Mouse (Mus musculus) liver, embryonic 12.5 days (tissue): ENCODE results near the gene Fermt2. TPM values are rescaled to one million over a fixed set of nuclear protein-coding genes. Genes with fewer than 3 reads are reported as not detected.

Experiments
- ATAC-seq: fragments of 200-750 bp; cut with Nextera tagmentation; 2 replicates; pipeline ENCODE4 v1.8.0; 2017; ENCODE audit warnings: moderate number of reproducible peaks, mild to moderate bottlenecking, moderate library complexity
- H3K27ac ChIP-seq: fragments of 300-500 bp; sonication (generic); 2 replicates; pipeline ENCODE4 v1.5.1; 2016; ENCODE audit warnings: mild to moderate bottlenecking
- H3K27me3 ChIP-seq: fragments of 300-500 bp; sonication (generic); replicated peaks from 2 replicates; pipeline ENCODE4 v1.6.1; 2016; ENCODE audit warnings: mild to moderate bottlenecking, moderate library complexity
- H3K36me3 ChIP-seq: fragments of 300-500 bp; sonication (generic); 2 replicates; pipeline ENCODE4 v1.6.1; 2016; ENCODE audit warnings: mild to moderate bottlenecking, moderate library complexity
- H3K4me1 ChIP-seq: fragments of 300-500 bp; sonication (generic); 2 replicates; pipeline ENCODE4 v1.6.1; 2016
- H3K4me2 ChIP-seq: fragments of 300-500 bp; sonication (generic); 2 replicates; pipeline ENCODE4 v1.6.1; 2016; ENCODE audit warnings: mild to moderate bottlenecking, moderate library complexity
- H3K4me3 ChIP-seq: fragments of 300-500 bp; sonication (generic); 2 replicates; pipeline ENCODE4 v1.5.1; 2016; ENCODE audit warnings: mild to moderate bottlenecking, moderate library complexity
- H3K9ac ChIP-seq: fragments of 300-500 bp; sonication (generic); 2 replicates; pipeline ENCODE4 v1.6.1; 2016; ENCODE audit warnings: mild to moderate bottlenecking, moderate library complexity
- H3K9me3 ChIP-seq: fragments of 300-500 bp; sonication (generic); replicated peaks from 2 replicates; pipeline ENCODE4 v1.6.1; 2016; ENCODE audit warnings: mild to moderate bottlenecking, moderate library complexity
- WGBS: fragments of 180-500 bp; shearing (Covaris S2); methylation state at CpG from one replicate; pipeline ENCODE4 v1.1.7; 2016; ENCODE audit not compliant: insufficient replicate concordance; 5-methylcytosine and 5-hydroxymethylcytosine counted together
- polyA plus RNA-seq: library from polyadenylated mRNA; unstranded; fragments of >200 nt; fragmentation: Nextera tagmentation; extraction: Ambion mirVana; gene quantifications from 2 replicates; pipeline ENCODE4 v1.2.1, GENCODE M21; 2016

Gene Fermt2
- polyA plus RNA-seq, 1 experiment from 2014 or later: 37.3 TPM

- Histone ChIP-seq H3K4me2 (peak overlapping the region; percentile 38), H3K4me3 (no peak overlapping the region), H3K27ac (peak overlapping the region; percentile 37; the same call in 1 of the 2 replicates), H3K9me3 (no peaks in the 10 kb centered on the region), H3K9ac (no peak overlapping the region), H3K36me3 (no peaks in the 10 kb centered on the region), H3K4me1 (peaks cover 32% of the 10 kb centered on the region), H3K27me3 (no peaks in the 10 kb centered on the region)
- no peak for ATAC-seq
- 57% methylated on average over 7 of the region's 7 CpGs for WGBS
Measured at GRCm38 (mm10) chr14:45444870-45445269, 85.0 kb downstream of the Fermt2 start.

- H3K36me3 ChIP-seq: no peaks in the 10 kb centered on the region
- no peak for ATAC-seq
- whole genome bisulfite sequencing: 49% methylated on average over 12 of the region's 12 CpGs
- H3K4me2 ChIP-seq: no peak overlapping the region
- H3K4me3 ChIP-seq: no peak overlapping the region
- no peak overlapping the region for H3K9ac ChIP-seq
- peaks cover 32% of the 10 kb centered on the region for H3K4me1 ChIP-seq
- H3K9me3 ChIP-seq: no peaks in the 10 kb centered on the region
- no peaks in the 10 kb centered on the region for H3K27me3 ChIP-seq
- H3K27ac ChIP-seq: no peak overlapping the region
Measured at GRCm38 (mm10) chr14:45442781-45443560, 86.9 kb downstream of the Fermt2 start.

- Histone ChIP-seq H3K4me2 (no peak overlapping the region), H3K27me3 (no peaks in the 10 kb centered on the region), H3K4me3 (no peak overlapping the region), H3K27ac (no peak overlapping the region), H3K9ac (no peak overlapping the region), H3K9me3 (no peaks in the 10 kb centered on the region), H3K36me3 (no peaks in the 10 kb centered on the region), H3K4me1 (peaks cover 32% of the 10 kb centered on the region)
- WGBS: 69% methylated on average over 6 of the region's 6 CpGs
- ATAC-seq: no peak
Measured at GRCm38 (mm10) chr14:45441291-45441690, 88.6 kb downstream of the Fermt2 start.

GRCm38 (mm10) chr14:45439387-45439786, 90.5 kb downstream of the Fermt2 start:
- Histone ChIP-seq H3K36me3 (no peaks in the 10 kb centered on the region), H3K9me3 (no peaks in the 10 kb centered on the region), H3K4me3 (no peak overlapping the region), H3K9ac (no peak overlapping the region), H3K4me1 (peaks cover 15% of the 10 kb centered on the region), H3K27me3 (no peaks in the 10 kb centered on the region), H3K4me2 (no peak overlapping the region), H3K27ac (no peak overlapping the region)
- 66% methylated on average over 9 of the region's 9 CpGs for WGBS
- no peak for ATAC-seq

- Histone ChIP-seq H3K9ac (no peak overlapping the region), H3K4me2 (no peak overlapping the region), H3K36me3 (no peaks in the 10 kb centered on the region), H3K4me1 (peaks cover 14% of the 10 kb centered on the region), H3K4me3 (no peak overlapping the region), H3K27me3 (no peaks in the 10 kb centered on the region), H3K27ac (no peak overlapping the region), H3K9me3 (no peaks in the 10 kb centered on the region)
- no peak for ATAC-seq
- WGBS: 81% methylated on average over 2 of the region's 2 CpGs
Measured at GRCm38 (mm10) chr14:45438931-45439275, 91.0 kb downstream of the Fermt2 start.

GRCm38 (mm10) chr14:45438250-45438930, 91.5 kb downstream of the Fermt2 start:
- Histone ChIP-seq H3K9me3 (no peaks in the 10 kb centered on the region), H3K36me3 (no peaks in the 10 kb centered on the region), H3K9ac (no peak overlapping the region), H3K27ac (no peak overlapping the region), H3K4me2 (no peak overlapping the region), H3K4me1 (peaks cover 9% of the 10 kb centered on the region), H3K4me3 (no peak overlapping the region), H3K27me3 (no peaks in the 10 kb centered on the region)
- WGBS: 67% methylated on average over 19 of the region's 19 CpGs
- no peak for ATAC-seq

GRCm38 (mm10) chr14:45434220-45434619, 95.7 kb downstream of the Fermt2 start:
- Histone ChIP-seq H3K9ac (no peak overlapping the region), H3K4me3 (no peak overlapping the region), H3K9me3 (peaks cover 12% of the 10 kb centered on the region), H3K36me3 (no peaks in the 10 kb centered on the region), H3K27me3 (no peaks in the 10 kb centered on the region), H3K4me1 (no peaks in the 10 kb centered on the region), H3K27ac (no peak overlapping the region), H3K4me2 (no peak overlapping the region)
- ATAC-seq: no peak
- WGBS: 49% methylated on average over 6 of the region's 6 CpGs

GRCm38 (mm10) chr14:45432003-45432402, 97.9 kb downstream of the Fermt2 start:
- H3K27me3 ChIP-seq: no peaks in the 10 kb centered on the region
- WGBS: 65% methylated on average over 4 of the region's 4 CpGs
- H3K36me3 ChIP-seq: no peaks in the 10 kb centered on the region
- no peaks in the 10 kb centered on the region for H3K4me1 ChIP-seq
- no peak overlapping the region for H3K9ac ChIP-seq
- H3K27ac ChIP-seq: no peak overlapping the region
- H3K9me3 ChIP-seq: peaks cover 12% of the 10 kb centered on the region
- no peak overlapping the region for H3K4me2 ChIP-seq
- no peak for ATAC-seq
- no peak overlapping the region for H3K4me3 ChIP-seq

- Histone ChIP-seq H3K4me1 (no peaks in the 10 kb centered on the region), H3K4me3 (no peak overlapping the region), H3K9ac (no peak overlapping the region), H3K36me3 (no peaks in the 10 kb centered on the region), H3K9me3 (peaks cover 17% of the 10 kb centered on the region), H3K4me2 (no peak overlapping the region), H3K27ac (no peak overlapping the region), H3K27me3 (no peaks in the 10 kb centered on the region)
- ATAC-seq: no peak
- WGBS: 70% methylated on average over 13 of the region's 13 CpGs
Measured at GRCm38 (mm10) chr14:45430066-45430842, 99.7 kb downstream of the Fermt2 start.

- no peak for ATAC-seq
- H3K36me3 ChIP-seq: no peaks in the 10 kb centered on the region
- WGBS: 11% methylated on average over 5 of the region's 5 CpGs
Measured at GRCm38 (mm10) chr14:45423220-45423619, 106.7 kb downstream of the Fermt2 start.

GRCm38 (mm10) chr14:45422371-45422770, 107.5 kb downstream of the Fermt2 start:
- no peak overlapping the region for H3K4me3 ChIP-seq
- H3K9ac ChIP-seq: no peak overlapping the region
- no peaks in the 10 kb centered on the region for H3K4me1 ChIP-seq
- no peaks in the 10 kb centered on the region for H3K36me3 ChIP-seq
- no peak for ATAC-seq
- WGBS: 44% methylated on average over 4 of the region's 4 CpGs
- H3K9me3 ChIP-seq: peaks cover 5% of the 10 kb centered on the region; the same call in 1 of the 2 replicates
- no peaks in the 10 kb centered on the region for H3K27me3 ChIP-seq
- H3K27ac ChIP-seq: no peak overlapping the region
- no peak overlapping the region for H3K4me2 ChIP-seq

More at GRCm38 (mm10) chr14:45423220-45423619, 106.7 kb downstream of the Fermt2 start:
- no peak overlapping the region for H3K9ac ChIP-seq
- peaks cover 5% of the 10 kb centered on the region; the same call in 1 of the 2 replicates for H3K9me3 ChIP-seq
- H3K27me3 ChIP-seq: no peaks in the 10 kb centered on the region
- no peaks in the 10 kb centered on the region for H3K4me1 ChIP-seq
- no peak overlapping the region for H3K27ac ChIP-seq
- H3K4me2 ChIP-seq: no peak overlapping the region
- no peak overlapping the region for H3K4me3 ChIP-seq

GRCm38 (mm10) chr14:45419323-45419722, 110.6 kb downstream of the Fermt2 start:
- no peak overlapping the region for H3K9ac ChIP-seq
- no peak overlapping the region for H3K4me2 ChIP-seq
- no peaks in the 10 kb centered on the region for H3K27me3 ChIP-seq
- H3K9me3 ChIP-seq: no peaks in the 10 kb centered on the region
- 70% methylated on average over 4 of the region's 4 CpGs for whole genome bisulfite sequencing
- no peak overlapping the region for H3K27ac ChIP-seq
- no peaks in the 10 kb centered on the region for H3K4me1 ChIP-seq
- no peak for ATAC-seq
- no peak overlapping the region for H3K4me3 ChIP-seq
- H3K36me3 ChIP-seq: no peaks in the 10 kb centered on the region
